Mouse (Mus musculus) MEL (cell line): Measurements from ENCODE around the gene Ier2. TPM values are rescaled to one million over a fixed set of nuclear protein-coding genes. Genes with fewer than 3 reads are reported as not detected.
A peak's percentile ranks its signal among the peaks of the same experiment; 100 is the strongest.

Experiments
- DNase-seq: peaks from one replicate; pipeline ENCODE4 v3.0.0; 2011; ENCODE audit warnings: low read depth, low spot score
- H3K27ac ChIP-seq: 2 replicates; pipeline ENCODE4 v1.5.1; 2012; ENCODE audit warnings: low read depth, mild to moderate bottlenecking, control low read depth, low read length, moderate library complexity; ENCODE audit not compliant: control insufficient read depth
- H3K27me3 ChIP-seq, 2 experiments: fragments of 150-350 bp in 1 of 2; sonication (generic) in 1 of 2; 2 replicates each; pipeline ENCODE4 v1.6.1; 2012; ENCODE audit warnings: low read length in 2 of 2, mild to moderate bottlenecking in 2 of 2, improper control_type of control experiment in 1 of 2, moderate library complexity in 1 of 2; ENCODE audit not compliant: insufficient read depth in 2 of 2, control insufficient read depth in 1 of 2
- H3K36me3 ChIP-seq, 2 experiments: 2 replicates each; pipeline ENCODE4 v1.6.1; 2012 to 2014; ENCODE audit warnings: low read length in 2 of 2, improper control_type of control experiment in 1 of 2, inconsistent platforms in 1 of 2, mild to moderate bottlenecking in 1 of 2; ENCODE audit not compliant: insufficient read depth in 2 of 2, control insufficient read depth in 1 of 2
- H3K4me1 ChIP-seq, 2 experiments: fragments of 150-350 bp in 1 of 2; sonication (generic) in 1 of 2; 2 replicates each; pipeline ENCODE4 v1.6.1; 2012; ENCODE audit warnings: low read length in 2 of 2, improper control_type of control experiment in 1 of 2, mild to moderate bottlenecking in 1 of 2; ENCODE audit not compliant: insufficient read depth in 2 of 2, control insufficient read depth in 1 of 2
- H3K4me3 ChIP-seq, 2 experiments: fragments of 150-350 bp in 1 of 2; sonication (generic) in 1 of 2; 2 replicates each; pipeline ENCODE4 v1.5.1; 2012; ENCODE audit warnings: low read depth in 2 of 2, low read length in 2 of 2, mild to moderate bottlenecking in 2 of 2, moderate library complexity in 2 of 2, control low read depth in 1 of 2, improper control_type of control experiment in 1 of 2; ENCODE audit not compliant: control insufficient read depth in 1 of 2, insufficient read depth in 1 of 2
- H3K79me2 ChIP-seq: 2 replicates; pipeline ENCODE4 v1.6.1; 2012; ENCODE audit warnings: mild to moderate bottlenecking, low read length, moderate library complexity; ENCODE audit not compliant: control insufficient read depth, poor library complexity, insufficient read depth
- H3K9ac ChIP-seq: 2 replicates; pipeline ENCODE4 v1.6.1; 2012; ENCODE audit warnings: low read depth, mild to moderate bottlenecking, control low read depth, low read length, moderate library complexity; ENCODE audit not compliant: control insufficient read depth, poor library complexity, severe bottlenecking
- H3K9me3 ChIP-seq: fragments of 150-350 bp; sonication (generic); replicated peaks from 2 replicates; pipeline ENCODE4 v1.6.1; 2012; ENCODE audit warnings: mild to moderate bottlenecking, low read length, improper control_type of control experiment, moderate library complexity; ENCODE audit not compliant: insufficient read depth
- E2F4 ChIP-seq: IDR thresholded peaks from 2 replicates; pipeline ENCODE4 v1.6.1; 2011; ENCODE audit warnings: low read depth, low read length, improper control_type of control experiment, borderline replicate concordance
- ELF1 ChIP-seq: IDR thresholded peaks from 2 replicates; pipeline ENCODE4 v1.6.1; 2014; ENCODE audit warnings: low read depth, mild to moderate bottlenecking, inconsistent platforms, low read length, improper control_type of control experiment, moderate library complexity
- EP300 ChIP-seq, 2 experiments: IDR thresholded peaks; 2 replicates each; pipeline ENCODE4 v1.6.1; 2011; ENCODE audit warnings: improper control_type of control experiment in 2 of 2, low read length in 2 of 2, low read depth in 1 of 2, mild to moderate bottlenecking in 1 of 2
- ETS1 ChIP-seq: IDR thresholded peaks from 2 replicates; pipeline ENCODE4 v1.6.1; 2012; ENCODE audit warnings: low read depth, mild to moderate bottlenecking, inconsistent platforms, low read length, improper control_type of control experiment, moderate library complexity
- GATA1 ChIP-seq: IDR thresholded peaks from 2 replicates; pipeline ENCODE4 v1.6.1; 2011; ENCODE audit warnings: low read depth, low read length, improper control_type of control experiment
- HCFC1 ChIP-seq: IDR thresholded peaks from 2 replicates; pipeline ENCODE4 v1.6.1; 2012; ENCODE audit warnings: low read depth, mild to moderate bottlenecking, inconsistent platforms, low read length, improper control_type of control experiment, moderate library complexity
- MXI1 ChIP-seq: IDR thresholded peaks from 2 replicates; pipeline ENCODE4 v1.6.1; 2011; ENCODE audit warnings: mild to moderate bottlenecking, low read depth, low read length, improper control_type of control experiment
- MYB ChIP-seq: IDR thresholded peaks from 2 replicates; pipeline ENCODE4 v1.6.1; 2011; ENCODE audit warnings: mild to moderate bottlenecking, low read depth, low read length, improper control_type of control experiment
- NELFE ChIP-seq: IDR thresholded peaks from 2 replicates; pipeline ENCODE4 v1.6.1; 2011; ENCODE audit warnings: low read depth, low read length, improper control_type of control experiment
- NRF1 ChIP-seq: IDR thresholded peaks from 2 replicates; pipeline ENCODE4 v1.6.1; 2014; ENCODE audit warnings: low read depth, mild to moderate bottlenecking, inconsistent platforms, low read length, improper control_type of control experiment, moderate library complexity; ENCODE audit not compliant: poor library complexity, insufficient read depth, severe bottlenecking
- POLR2A ChIP-seq, 2 experiments: IDR thresholded peaks; 2 replicates each; pipeline ENCODE4 v1.6.1; 2011 to 2012; ENCODE audit warnings: low read length in 2 of 2, mild to moderate bottlenecking in 2 of 2, control low read depth in 1 of 2, improper control_type of control experiment in 1 of 2, low read depth in 1 of 2, moderate library complexity in 1 of 2; ENCODE audit not compliant: control insufficient read depth in 1 of 2, insufficient read depth in 1 of 2, poor library complexity in 1 of 2
- SMC3 ChIP-seq: IDR thresholded peaks from 2 replicates; pipeline ENCODE4 v1.6.1; 2011; ENCODE audit warnings: low read depth, low read length, improper control_type of control experiment
- TAL1 ChIP-seq: IDR thresholded peaks from 2 replicates; pipeline ENCODE4 v1.6.1; 2012; ENCODE audit warnings: mild to moderate bottlenecking, inconsistent platforms, low read length, moderate library complexity, mixed read lengths
- TCF12 ChIP-seq: IDR thresholded peaks from 2 replicates; pipeline ENCODE4 v1.6.1; 2014; ENCODE audit warnings: low read depth, mild to moderate bottlenecking, inconsistent platforms, low read length, improper control_type of control experiment, moderate library complexity
- UBTF ChIP-seq: IDR thresholded peaks from 2 replicates; pipeline ENCODE4 v1.6.1; 2012; ENCODE audit warnings: low read depth, mild to moderate bottlenecking, inconsistent platforms, low read length, improper control_type of control experiment, moderate library complexity, borderline replicate concordance; ENCODE audit not compliant: insufficient read depth
- USF1 ChIP-seq: IDR thresholded peaks from 2 replicates; pipeline ENCODE4 v1.6.1; 2014; ENCODE audit warnings: low read depth, mild to moderate bottlenecking, inconsistent platforms, low read length, improper control_type of control experiment, moderate library complexity
- ZC3H11A ChIP-seq: IDR thresholded peaks from 2 replicates; pipeline ENCODE4 v1.6.1; 2012; ENCODE audit warnings: low read depth, mild to moderate bottlenecking, inconsistent platforms, low read length, improper control_type of control experiment
- ZMIZ1 ChIP-seq: IDR thresholded peaks from 2 replicates; pipeline ENCODE4 v1.6.1; 2012; ENCODE audit warnings: low read depth, mild to moderate bottlenecking, inconsistent platforms, low read length, improper control_type of control experiment, moderate library complexity
- polyA plus RNA-seq, 2 experiments: library from polyadenylated mRNA; stranded (reverse) in 1 of 2; unstranded in 1 of 2; fragments of >175 nt in 1 of 2; fragments of >200 nt in 1 of 2; gene quantifications; 2 replicates each; pipeline versions ENCODE4 v1.2.1 to v1.2.4; 2012; ENCODE audit warnings: low replicate concordance in 2 of 2, low read depth in 1 of 2; ENCODE audit not compliant: insufficient read length in 2 of 2, insufficient read depth in 1 of 2, missing spikeins in 1 of 2
- total RNA-seq: library from RNA; depleted of rRNA; stranded (reverse); fragments of 300-350 nt; gene quantifications from 2 replicates; pipeline ENCODE4 v1.2.3, GENCODE M21; 2012

Ier2 gene
- total and polyA plus RNA-seq, 3 experiments: 22.5 to 258 (median 37.7) TPM

DNA sequence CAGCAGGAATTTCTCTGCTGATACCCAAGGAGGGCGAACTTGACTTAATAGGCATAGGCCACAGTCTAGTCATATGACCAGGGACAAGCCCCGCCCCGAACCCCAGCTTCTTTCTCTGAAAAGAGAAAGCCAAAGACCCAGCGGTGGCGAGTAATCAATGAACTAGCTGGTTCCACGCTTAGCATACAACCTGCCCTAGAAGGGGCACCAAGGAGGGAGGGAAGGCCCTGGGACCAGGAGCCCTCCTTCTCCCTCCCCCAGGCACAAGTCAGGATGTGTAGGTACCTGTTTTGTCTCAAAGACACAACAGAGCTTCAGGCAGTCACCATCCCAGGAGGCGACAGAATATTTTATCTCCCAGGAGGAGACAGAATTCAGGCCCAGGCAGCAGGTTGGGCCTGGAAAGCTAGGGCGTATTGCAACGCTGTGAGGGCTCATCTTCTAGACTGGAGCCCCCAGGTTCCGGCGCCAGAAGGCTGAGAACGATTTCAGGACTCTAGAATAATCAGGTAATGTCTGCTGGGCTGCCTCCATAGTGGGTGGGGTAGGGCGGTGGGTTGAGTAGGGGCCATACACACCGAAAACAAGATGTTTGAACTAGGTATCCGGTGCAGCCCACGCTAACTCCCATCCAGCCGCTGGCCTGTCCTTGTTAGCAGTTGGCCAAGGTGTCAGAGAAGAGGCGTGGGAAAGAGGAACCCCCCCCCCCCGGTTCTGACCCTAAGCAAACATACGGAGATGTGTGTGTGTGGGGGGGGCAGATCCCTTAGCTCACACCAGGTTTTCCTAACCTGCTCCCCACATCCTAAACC, 23.7 kb upstream of the Ier2 start, which contains the start of gene Trmt1:
Trmt1 (plus strand) TSS at position 117 of the 812 bp plus-strand sequence.
- no peaks in the 10 kb centered on the region for H3K9me3 ChIP-seq
- peaks cover 7 to 19% of the 10 kb centered on the region in 2 experiments for H3K36me3 ChIP-seq
- H3K27me3 ChIP-seq: no peaks in the 10 kb centered on the region
- peaks cover 0 to 15% of the 10 kb centered on the region in 2 experiments; a peak in 2 of 4 replicates for H3K4me1 ChIP-seq
- peak within 1 kb of the TSS; percentile 71 for H3K9ac ChIP-seq
- peak in 1 of 2 experiments; percentile 59; a peak in 2 of 4 replicates for TF ChIP-seq POLR2A (IDR thresholded peaks at IDR 0.05; ENCODE audit: control insufficient read depth in 1 of 2, insufficient read depth in 1 of 2, low read depth in 1 of 2, low read length in 2 of 2, poor library complexity in 1 of 2)
- TF ChIP-seq ZMIZ1: peak; percentile 59; the same call in 1 of the 2 replicates
- 0 out of 2 replicates have a peak, but pooled peaks have one; percentile 22 for TF ChIP-seq MXI1
- 0 out of 2 replicates have a peak, but pooled peaks have one; percentile 34 for TF ChIP-seq NELFE
- no peak for TF ChIP-seq UBTF
- TF ChIP-seq GATA1: no peak
- no peak for TF ChIP-seq SMC3
- TF ChIP-seq USF1: peak; percentile 87
- peak within 1 kb of the TSS; percentile 64 to 93 for H3K4me3 ChIP-seq
- H3K79me2 ChIP-seq: peaks cover 78% of the 10 kb centered on the region
- peak within 1 kb of the TSS; percentile 70 for H3K27ac ChIP-seq
- peak; percentile 82 for DNase-seq

- no peaks in the 10 kb centered on the region for H3K9me3 ChIP-seq
- no peak overlapping the region for H3K27ac ChIP-seq
- H3K4me3 ChIP-seq: no peak overlapping the region
- peaks cover 76% of the 10 kb centered on the region for H3K79me2 ChIP-seq
- no peak overlapping the region for H3K9ac ChIP-seq
- TF ChIP-seq E2F4 (no peak), MYB (no peak), NRF1 (no peak), SMC3 (no peak), HCFC1 (no peak), TCF12 (no peak), ZC3H11A (no peak), ETS1 (no peak), ZMIZ1 (no peak), TAL1 (no peak), EP300 (IDR thresholded peaks at IDR 0.05; ENCODE audit: low read depth in 1 of 2, low read length in 2 of 2) (no peak), POLR2A (IDR thresholded peaks at IDR 0.05; ENCODE audit: control insufficient read depth in 1 of 2, insufficient read depth in 1 of 2, low read depth in 1 of 2, low read length in 2 of 2, poor library complexity in 1 of 2) (no peak), ELF1 (no peak)
- H3K27me3 ChIP-seq: no peaks in the 10 kb centered on the region
- H3K36me3 ChIP-seq: peaks cover 5 to 10% of the 10 kb centered on the region in 2 experiments; a peak in 3 of 4 replicates
- peaks cover 0 to 7% of the 10 kb centered on the region in 2 experiments; a peak in 2 of 4 replicates for H3K4me1 ChIP-seq
- no peak for DNase-seq
These were observed 21.9 kb upstream of the Ier2 start for GRCm38 (mm10) chr8:84684537-84684936.
